Comparison of ENCODE assay signal across 7 mouse cellular contexts in genomic region chr11:113164510-113164909, GRCm38 (mm10).
DNase-seq lines count a peak whose midpoint lies in the region; ATAC-seq lines count a peak whose summit lies in the region.

No protein-coding gene starts in this region.

- no peaks in the 10 kb centered on the region for H3K9me3 ChIP-seq in lung, embryonic 16.5 days (ENCODE audit: control insufficient read depth, low read length)
- H3K9me3 ChIP-seq in hindbrain, embryonic 10.5 days, result no peaks in the 10 kb centered on the region
- no peaks in the 10 kb centered on the region for H3K9me3 ChIP-seq in limb, embryonic 13.5 days
- no peaks in the 10 kb centered on the region for H3K9me3 ChIP-seq in stomach, embryonic 15.5 days

- 14% methylated on average over 10 of the region's 10 CpGs for WGBS in lung, embryonic 16.5 days
- WGBS in hindbrain, embryonic 10.5 days, result 9% methylated on average over 10 of the region's 10 CpGs
- 12% methylated on average over 10 of the region's 10 CpGs for WGBS in limb, embryonic 13.5 days
- WGBS in stomach, embryonic 15.5 days, result 29% methylated on average over 10 of the region's 10 CpGs

- no peak for ATAC-seq in lung, embryonic 16.5 days (ENCODE audit: low read depth)
- ATAC-seq in limb, embryonic 13.5 days (ENCODE audit: low FRiP score, low read depth), result no peak
- no peak for ATAC-seq in stomach, embryonic 15.5 days (ENCODE audit: insufficient read depth, low FRiP score, low read depth)

- H3K4me2 ChIP-seq in lung, embryonic 16.5 days (ENCODE audit: low read depth, low read length), result peak overlapping the region; percentile 64
- peak overlapping the region; percentile 66 for H3K4me2 ChIP-seq in limb, embryonic 13.5 days (replicated peaks)
- peak overlapping the region; percentile 63 for H3K4me2 ChIP-seq in stomach, embryonic 15.5 days

- no peak for DNase-seq in lung, postnatal 10 days
- DNase-seq in hindbrain, embryonic 10.5 days (ENCODE audit: low spot score), result no peak
- no peak for DNase-seq in cerebellum, adult 9-11 months
- no peak for DNase-seq in cerebellum, postnatal 25 days

- no peak overlapping the region for H3K27ac ChIP-seq in lung, embryonic 16.5 days (ENCODE audit: low read length)
- peak overlapping the region; percentile 88 for H3K27ac ChIP-seq in hindbrain, embryonic 10.5 days
- H3K27ac ChIP-seq in limb, embryonic 13.5 days, result no peak overlapping the region
- H3K27ac ChIP-seq in stomach, embryonic 15.5 days, result no peak overlapping the region

- H3K36me3 ChIP-seq in lung, embryonic 16.5 days (ENCODE audit: control insufficient read depth, insufficient read depth, low read length), result no peaks in the 10 kb centered on the region
- H3K36me3 ChIP-seq in hindbrain, embryonic 10.5 days, result no peaks in the 10 kb centered on the region
- 0 out of 2 replicates have a peak, but pooled peaks cover 5% of the 10 kb centered on the region for H3K36me3 ChIP-seq in limb, embryonic 13.5 days
- H3K36me3 ChIP-seq in stomach, embryonic 15.5 days, result no peaks in the 10 kb centered on the region

- H3K4me3 ChIP-seq in lung, embryonic 16.5 days (ENCODE audit: low read length), result peak overlapping the region; percentile 37
- peak overlapping the region; percentile 42 for H3K4me3 ChIP-seq in hindbrain, embryonic 10.5 days
- peak overlapping the region; percentile 36 for H3K4me3 ChIP-seq in limb, embryonic 13.5 days
- H3K4me3 ChIP-seq in stomach, embryonic 15.5 days (replicated peaks), result peak overlapping the region; percentile 30; the same call in 1 of the 2 replicates

- H3K27me3 ChIP-seq in lung, embryonic 16.5 days (ENCODE audit: control insufficient read depth, insufficient read depth, low read depth, low read length), result no peaks in the 10 kb centered on the region
- 0 out of 2 replicates have a peak, but pooled peaks cover 7% of the 10 kb centered on the region for H3K27me3 ChIP-seq in hindbrain, embryonic 10.5 days (ENCODE audit: insufficient read depth, poor library complexity, severe bottlenecking)
- no peaks in the 10 kb centered on the region for H3K27me3 ChIP-seq in limb, embryonic 13.5 days
- H3K27me3 ChIP-seq in stomach, embryonic 15.5 days (replicated peaks), result no peaks in the 10 kb centered on the region

- peaks cover 15% of the 10 kb centered on the region for H3K4me1 ChIP-seq in lung, embryonic 16.5 days (replicated peaks; ENCODE audit: control insufficient read depth, insufficient read depth, low read length)
- peaks cover 82% of the 10 kb centered on the region for H3K4me1 ChIP-seq in hindbrain, embryonic 10.5 days (replicated peaks)
- H3K4me1 ChIP-seq in limb, embryonic 13.5 days, result peaks cover 49% of the 10 kb centered on the region
- H3K4me1 ChIP-seq in stomach, embryonic 15.5 days, result peaks cover 23% of the 10 kb centered on the region

- no peak overlapping the region for H3K9ac ChIP-seq in lung, embryonic 16.5 days (ENCODE audit: low read length)
- peak overlapping the region; percentile 50 for H3K9ac ChIP-seq in limb, embryonic 13.5 days
- H3K9ac ChIP-seq in stomach, embryonic 15.5 days, result no peak overlapping the region
